Comparison of ENCODE assay signal across 9 mouse cellular contexts in genomic region chr7:73394013-73394409, GRCm38 (mm10). TPM values are rescaled to one million over a fixed set of nuclear protein-coding genes. Genes with fewer than 3 reads are reported as not detected.
DNase-seq lines count a peak whose midpoint lies in the region; ATAC-seq and TF ChIP-seq lines count a peak whose summit lies in the region.
"Had no signal": no experiment of that assay in that cellular context is flagged by ENCODE, and none has a peak within 500 bp of the region (broad histone marks: within the 10 kb centered on the region; RNA-seq: fewer than 3 reads in every experiment).

No protein-coding gene starts in this region.

- no peak overlapping the region for H3K9ac ChIP-seq in heart, embryonic 13.5 days
- H3K9ac ChIP-seq in forebrain, embryonic 15.5 days (replicated peaks), result no peak overlapping the region
- H3K9ac ChIP-seq in limb, embryonic 14.5 days (ENCODE audit: low read depth, low read length, severe bottlenecking), result peak overlapping the region; percentile 87

- peak overlapping the region; percentile 98 for H3K4me2 ChIP-seq in heart, embryonic 13.5 days
- H3K4me2 ChIP-seq in forebrain, embryonic 15.5 days (replicated peaks), result peak overlapping the region; percentile 89
- H3K4me2 ChIP-seq in limb, embryonic 14.5 days (replicated peaks; ENCODE audit: low read depth, low read length, severe bottlenecking), result peak overlapping the region; percentile 71

- no peak for DNase-seq in heart, postnatal 4 days
- peak; percentile 82 for DNase-seq in adipocyte (ENCODE audit: low spot score)
- no peak for DNase-seq in limb, embryonic 14.5 days (ENCODE audit: low spot score)
- no peak for DNase-seq in urinary bladder, adult 18-20 months (ENCODE audit: low spot score in 2 of 2)
- DNase-seq in right cerebral cortex, adult 18-20 months, result no peak
- no peak for DNase-seq in urinary bladder, postnatal 25 days (ENCODE audit: low spot score)
- DNase-seq: cerebellum, adult 9-11 months had no signal

- no peaks in the 10 kb centered on the region for H3K36me3 ChIP-seq in heart, embryonic 13.5 days
- no peaks in the 10 kb centered on the region for H3K36me3 ChIP-seq in forebrain, embryonic 15.5 days
- H3K36me3 ChIP-seq in limb, embryonic 14.5 days (ENCODE audit: control insufficient read depth, insufficient read depth, low read length), result peaks cover 7% of the 10 kb centered on the region; the same call in 1 of the 2 replicates

- H3K27me3 ChIP-seq in heart, embryonic 13.5 days (replicated peaks), result peaks cover 74% of the 10 kb centered on the region
- no peaks in the 10 kb centered on the region for H3K27me3 ChIP-seq in forebrain, embryonic 15.5 days
- no peaks in the 10 kb centered on the region for H3K27me3 ChIP-seq in limb, embryonic 14.5 days (ENCODE audit: control insufficient read depth, insufficient read depth, low read length)

- no peak overlapping the region for H3K27ac ChIP-seq in heart, embryonic 13.5 days (replicated peaks)
- H3K27ac ChIP-seq in forebrain, embryonic 15.5 days (replicated peaks), result peak overlapping the region; percentile 77
- H3K27ac ChIP-seq in limb, embryonic 14.5 days (replicated peaks; ENCODE audit: low read depth, low read length), result no peak overlapping the region

- no peaks in the 10 kb centered on the region for H3K9me3 ChIP-seq in heart, embryonic 13.5 days
- no peaks in the 10 kb centered on the region for H3K9me3 ChIP-seq in forebrain, embryonic 15.5 days
- no peaks in the 10 kb centered on the region for H3K9me3 ChIP-seq in limb, embryonic 14.5 days (ENCODE audit: control insufficient read depth, low read length)

- peak overlapping the region; percentile 76; the same call in 1 of the 2 replicates for H3K4me3 ChIP-seq in heart, embryonic 13.5 days
- H3K4me3 ChIP-seq in forebrain, embryonic 15.5 days, result peak overlapping the region; percentile 58
- H3K4me3 ChIP-seq in limb, embryonic 14.5 days (replicated peaks; ENCODE audit: low read length), result peak overlapping the region; percentile 68

- 70% methylated on average over 4 of the region's 4 CpGs for WGBS in heart, embryonic 13.5 days
- WGBS in forebrain, embryonic 15.5 days, result 11% methylated on average over 4 of the region's 4 CpGs
- WGBS in limb, embryonic 14.5 days, result 19% methylated on average over 4 of the region's 4 CpGs

- no peak for ATAC-seq in heart, embryonic 13.5 days (ENCODE audit: extremely low read depth, insufficient number of reproducible peaks, low FRiP score, low TSS enrichment)
- no peak for ATAC-seq in forebrain, embryonic 15.5 days (replicated peaks)
- no peak for ATAC-seq in limb, embryonic 14.5 days (ENCODE audit: low FRiP score, low read depth)

- peaks cover 47% of the 10 kb centered on the region for H3K4me1 ChIP-seq in heart, embryonic 13.5 days
- H3K4me1 ChIP-seq in forebrain, embryonic 15.5 days, result peaks cover 85% of the 10 kb centered on the region
- H3K4me1 ChIP-seq in limb, embryonic 14.5 days (ENCODE audit: control insufficient read depth, insufficient read depth, low read length), result peaks cover 66% of the 10 kb centered on the region

- no peak for TF ChIP-seq POLR2A in limb, embryonic 14.5 days (IDR thresholded peaks at IDR 0.05; ENCODE audit: borderline replicate concordance, extremely low read depth, insufficient read depth, insufficient read length)

RNA-seq across cellular contexts. Expression of gene Rgma, which starts 18.7 kb away (rescaled TPM):
- 2.8 and 3.8 TPM in 2 replicates for polyA plus RNA-seq in heart, embryonic 13.5 days (2015; fragmentation: Nextera tagmentation; extraction: Ambion mirVana)
- total RNA-seq in heart, postnatal 4 days (2021), result 10 to 100 TPM; 36.1 to 38.8 TPM
- polyA plus RNA-seq in forebrain, embryonic 15.5 days (2015; fragmentation: Nextera tagmentation; extraction: Ambion mirVana), result 20.3 and 25.2 TPM in 2 replicates
- 49.1 and 64.3 TPM in 2 replicates for polyA plus RNA-seq in limb, embryonic 14.5 days (2012; rRNA removed)
- polyA plus RNA-seq in limb, embryonic 14.5 days (2014; fragmentation: Nextera tagmentation; extraction: Ambion mirVana), result 23.5 and 30.9 TPM in 2 replicates
